Mouse (Mus musculus) heart, embryonic 12.5 days (tissue): Measurements from ENCODE around the gene Tmem144. TPM values are rescaled to one million over a fixed set of nuclear protein-coding genes. Genes with fewer than 3 reads are reported as not detected.

ENCODE experiments used
- ATAC-seq: fragments of 200-750 bp; cut with Nextera tagmentation; 2 replicates; pipeline ENCODE4 v1.8.0; 2017; ENCODE audit warnings: moderate TSS enrichment, moderate library complexity; ENCODE audit not compliant: insufficient number of reproducible peaks, low FRiP score
- H3K27ac ChIP-seq: fragments of 300-500 bp; sonication (generic); 2 replicates; pipeline ENCODE4 v1.5.1; 2016; ENCODE audit warnings: mild to moderate bottlenecking, moderate library complexity; ENCODE audit not compliant: poor library complexity, severe bottlenecking
- H3K27me3 ChIP-seq: fragments of 300-500 bp; sonication (generic); replicated peaks from 2 replicates; pipeline ENCODE4 v1.6.1; 2016; ENCODE audit warnings: mild to moderate bottlenecking, moderate library complexity
- H3K36me3 ChIP-seq: fragments of 300-500 bp; sonication (generic); 2 replicates; pipeline ENCODE4 v1.6.1; 2016; ENCODE audit warnings: mild to moderate bottlenecking, moderate library complexity
- H3K4me1 ChIP-seq: fragments of 300-500 bp; sonication (generic); replicated peaks from 2 replicates; pipeline ENCODE4 v1.6.1; 2016; ENCODE audit warnings: mild to moderate bottlenecking
- H3K4me2 ChIP-seq: fragments of 300-500 bp; sonication (generic); 2 replicates; pipeline ENCODE4 v1.6.1; 2016; ENCODE audit warnings: mild to moderate bottlenecking, moderate library complexity
- H3K4me3 ChIP-seq: fragments of 300-500 bp; sonication (generic); 2 replicates; pipeline ENCODE4 v1.5.1; 2016; ENCODE audit warnings: mild to moderate bottlenecking
- H3K9ac ChIP-seq: fragments of 300-500 bp; sonication (generic); 2 replicates; pipeline ENCODE4 v1.6.1; 2016; ENCODE audit warnings: mild to moderate bottlenecking, moderate library complexity
- H3K9me3 ChIP-seq: fragments of 300-500 bp; sonication (generic); replicated peaks from 2 replicates; pipeline ENCODE4 v1.6.1; 2016; ENCODE audit warnings: mild to moderate bottlenecking, moderate library complexity
- WGBS: fragments of 180-500 bp; shearing (Covaris S2); methylation state at CpG from one replicate; pipeline ENCODE4 v1.1.7; 2016; 5-methylcytosine and 5-hydroxymethylcytosine counted together
- polyA plus RNA-seq: library from polyadenylated mRNA; unstranded; fragments of >200 nt; fragmentation: Nextera tagmentation; extraction: Ambion mirVana; gene quantifications from 2 replicates; pipeline ENCODE4 v1.2.1, GENCODE M21; 2016

The Tmem144 gene
- polyA plus RNA-seq, result 12.6 and 13.5 TPM in 2 replicates

DNA sequence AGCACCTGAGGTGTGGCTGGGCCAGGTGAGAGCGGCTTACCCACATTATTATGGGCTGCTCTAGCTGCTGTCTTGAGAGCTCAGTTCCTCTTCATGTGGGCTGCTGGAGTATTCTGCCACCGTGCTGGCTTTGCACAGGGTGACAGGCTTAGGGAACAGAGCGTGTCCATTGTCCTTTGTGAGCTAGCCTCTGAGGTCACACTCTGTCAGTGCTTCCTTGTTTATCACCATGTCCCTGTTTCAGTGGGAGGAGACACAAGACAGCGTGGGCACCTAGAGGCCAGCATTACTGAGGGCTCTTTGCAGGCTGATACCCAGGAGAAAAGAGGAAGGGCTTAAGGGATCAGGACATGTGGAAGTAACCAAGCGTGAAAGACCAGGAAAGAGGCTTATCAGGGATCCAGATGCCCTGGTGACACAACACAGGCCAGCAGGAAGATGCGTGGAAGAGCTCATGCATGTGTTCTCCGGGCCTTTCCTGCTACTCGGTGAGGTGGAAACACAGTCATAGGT lies at the start of gene Tmem144:
Gene Tmem144, minus strand, starts transcription at position 120 of the 513 bp plus-strand sequence.
- no peak within 1 kb of the TSS for H3K4me3 ChIP-seq
- no peak within 1 kb of the TSS for H3K9ac ChIP-seq
- ATAC-seq, result peak; percentile 54; the same call in 1 of the 2 replicates
- H3K4me2 ChIP-seq, result no peak within 1 kb of the TSS
- H3K27ac ChIP-seq, result no peak within 1 kb of the TSS
- no peaks in the 10 kb centered on the region for H3K9me3 ChIP-seq
- 25% methylated on average over 8 of the region's 8 CpGs for WGBS
- no peaks in the 10 kb centered on the region for H3K27me3 ChIP-seq
- peaks cover 26% of the 10 kb centered on the region for H3K4me1 ChIP-seq
- H3K36me3 ChIP-seq, result no peaks in the 10 kb centered on the region

DNA sequence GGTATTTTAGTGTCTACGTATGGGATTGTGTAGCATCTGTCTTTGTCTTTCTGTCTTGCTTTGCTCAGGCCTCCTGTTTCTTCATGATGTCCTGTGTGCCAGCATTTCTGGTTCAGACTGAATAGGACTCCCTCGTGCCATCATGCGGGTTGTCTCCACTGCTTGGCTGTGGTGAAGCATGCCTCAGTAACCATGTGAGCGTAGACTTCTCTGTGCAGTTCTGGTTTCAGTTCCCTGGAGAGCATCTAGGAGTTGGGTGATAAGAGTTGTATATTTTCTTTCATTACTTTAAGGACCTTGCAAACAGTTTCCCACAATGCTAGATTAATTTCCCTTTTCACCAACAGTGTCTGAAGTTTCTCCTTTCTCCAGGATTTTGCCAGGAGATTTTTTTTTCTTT lies 49.2 kb upstream of the Tmem144 start:
- H3K9me3 ChIP-seq, result no peaks in the 10 kb centered on the region
- WGBS, result 84% methylated on average over 4 of the region's 4 CpGs
- peaks cover 61% of the 10 kb centered on the region for H3K4me1 ChIP-seq
- no peak overlapping the region for H3K27ac ChIP-seq
- ATAC-seq, result no peak
- no peak overlapping the region for H3K4me2 ChIP-seq
- H3K9ac ChIP-seq, result no peak overlapping the region
- no peaks in the 10 kb centered on the region for H3K27me3 ChIP-seq
- no peak overlapping the region for H3K4me3 ChIP-seq
- peaks cover 26% of the 10 kb centered on the region for H3K36me3 ChIP-seq

DNA sequence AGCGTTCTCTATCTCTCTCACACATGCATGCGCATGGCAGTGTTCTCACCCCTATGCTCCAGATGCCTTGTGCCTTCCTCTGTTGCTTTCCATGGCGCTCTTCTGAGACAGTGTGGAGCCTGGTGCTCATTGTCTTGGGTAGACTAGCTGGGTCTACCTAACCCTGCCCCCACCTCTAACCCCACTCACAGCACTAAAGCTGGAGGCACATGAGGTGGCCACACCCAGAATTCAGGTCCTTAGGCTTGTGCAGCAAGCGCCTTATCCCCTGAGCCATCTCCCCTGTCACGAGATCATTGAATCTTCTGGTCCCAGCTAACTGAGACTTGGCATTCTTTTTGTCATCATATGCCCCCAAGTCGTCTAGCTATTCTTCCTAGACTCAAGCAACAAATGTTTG lies 48.7 kb upstream of the Tmem144 start:
- no peak overlapping the region for H3K4me2 ChIP-seq
- 83% methylated on average over 6 of the region's 6 CpGs for WGBS
- no peak overlapping the region for H3K4me3 ChIP-seq
- H3K9me3 ChIP-seq, result no peaks in the 10 kb centered on the region
- peaks cover 26% of the 10 kb centered on the region for H3K36me3 ChIP-seq
- 0 out of 2 replicates have a peak, but pooled peaks have one; percentile 16 for ATAC-seq
- H3K27ac ChIP-seq, result no peak overlapping the region
- no peak overlapping the region for H3K9ac ChIP-seq
- H3K27me3 ChIP-seq, result no peaks in the 10 kb centered on the region
- peaks cover 56% of the 10 kb centered on the region for H3K4me1 ChIP-seq

DNA sequence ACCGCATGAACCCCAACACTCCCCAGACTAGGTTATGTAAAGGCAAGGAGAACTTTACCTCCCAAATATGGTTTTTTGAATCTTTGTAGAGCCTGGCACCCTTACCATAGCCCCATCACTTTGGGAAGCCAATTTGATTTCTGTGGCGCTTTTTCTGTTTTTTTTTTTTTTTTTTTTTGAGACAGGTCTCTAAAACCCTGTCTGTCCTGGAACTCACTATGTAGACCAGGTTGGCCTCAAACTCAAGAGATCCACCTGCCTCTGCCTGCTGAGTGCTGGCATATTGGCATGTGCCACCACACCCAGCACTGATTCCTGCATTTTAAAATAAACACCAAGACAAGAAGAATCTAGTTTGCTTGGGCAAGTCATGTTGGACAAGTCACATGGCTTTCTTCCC lies 47.9 kb upstream of the Tmem144 start:
- Histone ChIP-seq H3K4me1 (peaks cover 54% of the 10 kb centered on the region), H3K4me3 (no peak overlapping the region), H3K27me3 (no peaks in the 10 kb centered on the region), H3K4me2 (no peak overlapping the region), H3K36me3 (peaks cover 26% of the 10 kb centered on the region), H3K9ac (no peak overlapping the region), H3K27ac (no peak overlapping the region), H3K9me3 (no peaks in the 10 kb centered on the region)
- 90% methylated on average over 2 of the region's 2 CpGs for WGBS
- ATAC-seq, result no peak

DNA sequence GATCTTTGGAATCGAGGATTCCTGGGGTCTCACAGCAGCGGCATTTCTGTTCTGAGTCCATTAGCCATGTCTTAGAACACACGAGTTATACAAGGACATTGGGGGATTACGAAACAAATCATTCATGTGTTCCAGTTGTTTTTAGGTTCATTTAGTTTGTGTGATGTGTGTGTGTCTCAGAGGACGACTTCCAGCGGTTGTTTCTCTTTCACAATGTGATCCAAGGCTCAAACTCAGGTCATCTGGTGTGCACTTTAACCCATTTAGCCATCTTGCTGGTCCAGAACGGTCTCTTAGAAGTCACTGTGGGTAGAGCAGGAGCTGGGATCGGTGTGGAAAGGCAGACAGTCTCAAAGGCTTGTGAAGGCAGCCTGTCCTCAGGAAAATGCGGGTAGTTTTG lies 47.3 kb upstream of the Tmem144 start:
- Histone ChIP-seq H3K27ac (no peak overlapping the region), H3K36me3 (peaks cover 21% of the 10 kb centered on the region), H3K9ac (no peak overlapping the region), H3K4me1 (peaks cover 53% of the 10 kb centered on the region), H3K4me2 (no peak overlapping the region), H3K4me3 (no peak overlapping the region), H3K9me3 (no peaks in the 10 kb centered on the region), H3K27me3 (no peaks in the 10 kb centered on the region)
- no peak for ATAC-seq
- 81% methylated on average over 9 of the region's 9 CpGs for WGBS

DNA sequence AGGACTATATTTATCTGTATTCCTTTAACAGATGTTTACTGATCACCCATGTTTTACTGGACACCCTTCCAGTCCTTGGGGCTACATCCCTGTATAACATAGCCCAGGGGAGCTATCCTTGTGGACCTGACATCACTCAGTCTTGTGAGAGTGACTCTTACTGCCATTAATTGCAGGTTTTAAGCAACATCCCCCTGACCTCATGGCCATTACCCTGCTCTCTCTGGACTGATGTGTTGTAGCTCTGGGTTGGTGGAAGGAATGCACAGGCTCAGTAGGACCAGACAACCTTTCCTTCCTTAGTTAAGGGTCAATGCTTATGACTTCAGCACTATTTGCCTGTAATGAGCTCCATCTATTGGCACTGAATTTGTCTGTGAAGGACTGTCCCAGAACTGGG lies 45.9 kb upstream of the Tmem144 start:
- Histone ChIP-seq H3K36me3 (peaks cover 19% of the 10 kb centered on the region), H3K4me3 (no peak overlapping the region), H3K9ac (no peak overlapping the region), H3K27me3 (no peaks in the 10 kb centered on the region), H3K4me1 (peaks cover 39% of the 10 kb centered on the region), H3K27ac (no peak overlapping the region), H3K4me2 (no peak overlapping the region), H3K9me3 (no peaks in the 10 kb centered on the region)
- ATAC-seq, result no peak

DNA sequence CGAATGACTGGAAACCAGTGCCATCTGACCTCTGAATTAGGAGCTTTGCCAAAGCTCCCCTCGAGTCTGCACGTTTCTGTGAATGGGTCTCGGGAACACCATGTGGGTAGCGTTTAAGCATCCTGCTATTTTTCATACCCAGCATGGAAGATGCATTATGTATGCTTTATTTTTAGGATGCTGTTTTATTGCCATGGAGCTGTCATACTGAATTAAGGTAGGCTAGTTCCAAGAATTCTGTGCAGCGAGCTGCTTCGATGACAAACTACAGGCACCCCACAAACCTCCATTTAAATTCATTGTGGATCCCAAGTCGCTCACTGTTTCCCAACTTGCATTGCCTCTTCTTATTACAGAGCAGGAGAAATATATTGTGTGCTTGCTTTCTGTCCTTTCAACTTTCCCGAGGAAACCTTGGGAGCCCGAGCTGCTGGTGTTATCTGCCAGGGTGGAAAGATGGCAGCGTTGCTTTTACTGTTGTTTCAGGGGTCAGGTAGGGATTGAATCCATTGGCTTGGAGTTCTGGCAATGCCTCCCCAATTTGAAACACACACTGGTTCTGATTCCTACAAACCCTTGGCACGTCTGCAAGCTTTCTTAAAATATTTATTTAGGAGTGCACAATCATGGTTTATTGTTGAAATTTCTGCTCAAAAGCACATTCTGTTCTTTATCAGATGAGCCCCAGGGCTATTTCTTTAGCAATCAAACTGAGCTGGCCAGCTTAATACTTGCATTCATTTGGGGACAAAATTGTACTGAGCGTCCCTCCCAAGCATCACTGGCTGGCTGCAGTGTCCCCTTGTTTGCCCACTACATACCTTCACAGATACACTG lies 45.2 kb upstream of the Tmem144 start:
- Histone ChIP-seq H3K9ac (no peak overlapping the region), H3K9me3 (no peaks in the 10 kb centered on the region), H3K27ac (no peak overlapping the region), H3K4me2 (no peak overlapping the region), H3K27me3 (no peaks in the 10 kb centered on the region), H3K36me3 (peaks cover 19% of the 10 kb centered on the region), H3K4me1 (peaks cover 32% of the 10 kb centered on the region), H3K4me3 (no peak overlapping the region)
- WGBS, result 74% methylated on average over 13 of the region's 13 CpGs
- ATAC-seq, result no peak

DNA sequence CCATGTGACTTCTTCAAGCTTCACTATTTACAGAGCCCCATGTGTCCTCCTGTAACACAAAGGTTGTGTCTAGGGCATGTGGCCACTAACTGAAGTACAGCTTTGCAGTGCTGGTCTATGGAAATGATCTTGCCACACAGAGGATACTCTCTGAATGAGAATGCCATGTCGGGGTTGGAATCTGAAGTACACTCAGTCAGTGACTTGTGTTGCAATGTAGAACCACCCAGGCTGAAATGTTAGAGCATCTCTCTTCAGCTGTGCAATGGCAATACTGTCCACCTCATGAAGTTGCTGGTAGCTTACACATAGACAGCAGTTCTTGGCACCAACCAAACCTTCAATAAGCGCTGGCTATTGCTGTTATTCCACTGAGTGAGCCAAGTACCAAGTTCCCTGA lies 35.4 kb upstream of the Tmem144 start:
- no peaks in the 10 kb centered on the region for H3K27me3 ChIP-seq
- peak overlapping the region; percentile 93; the same call in 1 of the 2 replicates for H3K27ac ChIP-seq
- WGBS, result 68% methylated on average over 2 of the region's 2 CpGs
- no peak for ATAC-seq
- H3K4me2 ChIP-seq, result peak overlapping the region; percentile 79
- peak overlapping the region; percentile 57 for H3K4me3 ChIP-seq
- peaks cover 8% of the 10 kb centered on the region for H3K36me3 ChIP-seq
- H3K9ac ChIP-seq, result peak overlapping the region; percentile 88
- no peaks in the 10 kb centered on the region for H3K9me3 ChIP-seq
- peaks cover 36% of the 10 kb centered on the region for H3K4me1 ChIP-seq

DNA sequence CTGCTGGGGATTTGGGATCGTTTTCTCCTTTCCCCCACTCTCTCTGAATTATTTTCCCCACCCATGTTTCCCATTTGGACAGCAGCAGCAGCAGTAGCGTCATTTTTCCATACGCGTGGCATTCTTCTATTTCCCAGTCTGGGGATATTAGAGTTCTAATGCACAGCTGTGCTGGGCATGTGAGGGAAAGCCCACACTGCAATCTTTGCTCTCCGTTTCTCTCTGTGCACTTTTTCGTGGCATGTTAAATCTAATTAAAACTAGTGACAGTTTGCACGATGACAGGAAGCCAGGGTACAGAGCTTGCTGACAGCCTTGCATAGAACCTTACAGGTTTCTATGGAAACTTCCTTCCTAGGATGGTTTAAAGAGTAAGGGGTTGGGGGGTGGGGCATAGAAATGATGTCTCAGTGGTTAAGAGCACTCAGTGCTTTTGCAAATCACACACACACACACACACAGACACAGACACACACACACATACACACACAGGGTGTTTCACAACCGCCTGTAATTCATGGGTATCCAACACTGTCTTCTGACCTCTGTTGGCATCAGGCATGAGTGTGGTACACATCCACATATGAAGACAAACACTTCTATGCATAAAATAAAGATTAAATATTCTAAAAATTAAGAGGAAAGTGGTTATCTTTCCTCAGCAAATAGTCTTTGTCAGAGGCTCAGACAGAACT lies 34.7 kb upstream of the Tmem144 start:
- no peaks in the 10 kb centered on the region for H3K9me3 ChIP-seq
- 43% methylated on average over 8 of the region's 8 CpGs for WGBS
- H3K27ac ChIP-seq, result peak overlapping the region; percentile 93
- peak overlapping the region; percentile 79 for H3K4me2 ChIP-seq
- H3K9ac ChIP-seq, result peak overlapping the region; percentile 88
- peak overlapping the region; percentile 57 for H3K4me3 ChIP-seq
- ATAC-seq, result no peak
- H3K27me3 ChIP-seq, result no peaks in the 10 kb centered on the region
- H3K36me3 ChIP-seq, result peaks cover 8% of the 10 kb centered on the region
- H3K4me1 ChIP-seq, result peaks cover 36% of the 10 kb centered on the region

DNA sequence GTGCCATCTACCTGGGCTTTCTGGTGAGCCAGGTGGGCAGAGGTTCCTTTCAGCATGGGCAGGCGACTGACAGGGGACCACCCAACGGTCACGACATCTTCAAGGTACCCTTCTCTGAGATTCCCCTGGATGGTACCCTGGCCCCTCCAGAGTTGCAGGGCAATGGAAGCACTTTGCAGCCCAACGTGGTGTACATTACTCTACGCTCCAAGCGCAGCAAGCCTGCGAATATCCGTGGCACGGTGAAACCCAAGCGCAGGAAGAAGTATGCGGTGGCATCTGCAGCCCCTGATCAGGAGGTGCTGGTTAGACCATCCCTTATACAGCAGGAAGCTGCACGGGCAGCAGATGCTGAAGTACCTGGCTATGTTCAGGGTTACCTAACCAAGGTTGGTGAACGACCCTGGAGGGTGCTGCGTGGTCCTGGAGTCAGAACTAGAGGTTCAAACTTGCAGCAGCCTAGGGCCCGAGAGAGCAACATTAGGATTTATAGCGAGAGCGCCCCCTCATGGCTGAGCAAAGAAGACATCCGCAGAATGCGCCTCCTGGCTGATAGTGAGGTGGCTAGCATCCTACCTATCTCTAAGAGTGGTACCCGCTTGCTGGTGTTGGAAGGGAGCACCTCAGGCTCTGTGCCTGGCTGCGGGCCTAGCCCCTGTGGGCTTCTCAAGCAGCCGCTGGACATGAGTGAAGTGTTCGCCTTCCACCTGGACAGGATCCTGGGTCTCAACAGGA lies 34.0 kb upstream of the Tmem144 start:
- H3K9me3 ChIP-seq, result no peaks in the 10 kb centered on the region
- peak overlapping the region; percentile 88 for H3K9ac ChIP-seq
- peaks cover 31% of the 10 kb centered on the region for H3K4me1 ChIP-seq
- ATAC-seq, result peak; percentile 52
- H3K27ac ChIP-seq, result peak overlapping the region; percentile 93
- H3K36me3 ChIP-seq, result peaks cover 1% of the 10 kb centered on the region
- WGBS, result 78% methylated on average over 23 of the region's 23 CpGs
- H3K27me3 ChIP-seq, result no peaks in the 10 kb centered on the region
- peak overlapping the region; percentile 57 for H3K4me3 ChIP-seq
- H3K4me2 ChIP-seq, result peak overlapping the region; percentile 79
